Mouse (Mus musculus) hindbrain, embryonic 11.5 days (tissue): ENCODE data around the gene Gm8251. TPM values are rescaled to one million over a fixed set of nuclear protein-coding genes. Genes with fewer than 3 reads are reported as not detected.

Source experiments
- polyA plus RNA-seq: library from polyadenylated mRNA; unstranded; fragments of >200 nt; fragmentation: Nextera tagmentation; extraction: Ambion mirVana; gene quantifications from 2 replicates; pipeline ENCODE4 v1.2.1, GENCODE M21; 2014

The Gm8251 gene
- polyA plus RNA-seq, 1 experiment from 2014 or later = 0.12 TPM

Other genes with a start within 250 kb of the Gm8251 start
- 17.6 and 21.7 TPM in 2 replicates for gene Uxs1, start 234.1 kb downstream of the Gm8251 start, polyA plus RNA-seq
- gene Tpp2, start 128.3 kb downstream of the Gm8251 start, polyA plus RNA-seq = 68.2 and 74.1 TPM in 2 replicates
- gene Mettl21c, start 41.9 kb downstream of the Gm8251 start, polyA plus RNA-seq = 0.67 and 0.79 TPM in 2 replicates
- 101 and 102 TPM in 2 replicates for gene Tex30, start 40.5 kb upstream of the Gm8251 start, polyA plus RNA-seq
- gene Kdelc1, start 56.9 kb upstream of the Gm8251 start, polyA plus RNA-seq = 56.9 and 59.9 TPM in 2 replicates
- 25.0 and 34.4 TPM in 2 replicates for gene Bivm, start 57.0 kb upstream of the Gm8251 start, polyA plus RNA-seq
- 38.9 and 47.6 TPM in 2 replicates for gene Ercc5, start 85.8 kb upstream of the Gm8251 start, polyA plus RNA-seq
- not detected in 2 replicates for gene Mettl21e, start 157.0 kb upstream of the Gm8251 start, polyA plus RNA-seq